Mouse (Mus musculus) MEL (cell line): ENCODE data around the gene Fxyd5. TPM values are rescaled to one million over a fixed set of nuclear protein-coding genes. Genes with fewer than 3 reads are reported as not detected.

ENCODE experiments used
- DNase-seq: peaks from one replicate; pipeline ENCODE4 v3.0.0; 2011; ENCODE audit warnings: low read depth, low spot score
- H3K27ac ChIP-seq: 2 replicates; pipeline ENCODE4 v1.5.1; 2012; ENCODE audit warnings: low read depth, mild to moderate bottlenecking, control low read depth, low read length, moderate library complexity; ENCODE audit not compliant: control insufficient read depth
- H3K27me3 ChIP-seq, 2 experiments: fragments of 150-350 bp in 1 of 2; sonication (generic) in 1 of 2; 2 replicates each; pipeline ENCODE4 v1.6.1; 2012; ENCODE audit warnings: low read length in 2 of 2, mild to moderate bottlenecking in 2 of 2, improper control_type of control experiment in 1 of 2, moderate library complexity in 1 of 2; ENCODE audit not compliant: insufficient read depth in 2 of 2, control insufficient read depth in 1 of 2
- H3K36me3 ChIP-seq, 2 experiments: 2 replicates each; pipeline ENCODE4 v1.6.1; 2012 to 2014; ENCODE audit warnings: low read length in 2 of 2, improper control_type of control experiment in 1 of 2, inconsistent platforms in 1 of 2, mild to moderate bottlenecking in 1 of 2; ENCODE audit not compliant: insufficient read depth in 2 of 2, control insufficient read depth in 1 of 2
- H3K4me1 ChIP-seq, 2 experiments: fragments of 150-350 bp in 1 of 2; sonication (generic) in 1 of 2; 2 replicates each; pipeline ENCODE4 v1.6.1; 2012; ENCODE audit warnings: low read length in 2 of 2, improper control_type of control experiment in 1 of 2, mild to moderate bottlenecking in 1 of 2; ENCODE audit not compliant: insufficient read depth in 2 of 2, control insufficient read depth in 1 of 2
- H3K4me3 ChIP-seq, 2 experiments: fragments of 150-350 bp in 1 of 2; sonication (generic) in 1 of 2; 2 replicates each; pipeline ENCODE4 v1.5.1; 2012; ENCODE audit warnings: low read depth in 2 of 2, low read length in 2 of 2, mild to moderate bottlenecking in 2 of 2, moderate library complexity in 2 of 2, control low read depth in 1 of 2, improper control_type of control experiment in 1 of 2; ENCODE audit not compliant: control insufficient read depth in 1 of 2, insufficient read depth in 1 of 2
- H3K79me2 ChIP-seq: 2 replicates; pipeline ENCODE4 v1.6.1; 2012; ENCODE audit warnings: mild to moderate bottlenecking, low read length, moderate library complexity; ENCODE audit not compliant: control insufficient read depth, poor library complexity, insufficient read depth
- H3K9ac ChIP-seq: 2 replicates; pipeline ENCODE4 v1.6.1; 2012; ENCODE audit warnings: low read depth, mild to moderate bottlenecking, control low read depth, low read length, moderate library complexity; ENCODE audit not compliant: control insufficient read depth, poor library complexity, severe bottlenecking
- H3K9me3 ChIP-seq: fragments of 150-350 bp; sonication (generic); replicated peaks from 2 replicates; pipeline ENCODE4 v1.6.1; 2012; ENCODE audit warnings: mild to moderate bottlenecking, low read length, improper control_type of control experiment, moderate library complexity; ENCODE audit not compliant: insufficient read depth
- BHLHE40 ChIP-seq: IDR thresholded peaks from 2 replicates; pipeline ENCODE4 v1.6.1; 2012; ENCODE audit warnings: low read depth, mild to moderate bottlenecking, inconsistent platforms, low read length, improper control_type of control experiment, borderline replicate concordance
- CTCF ChIP-seq, 3 experiments: IDR thresholded peaks in 2 of 3; conservative IDR thresholded peaks in 1 of 3; 2 replicates each; pipeline ENCODE4 v1.5.1; 2011 to 2012; ENCODE audit warnings: low read length in 3 of 3, low read depth in 2 of 3, mild to moderate bottlenecking in 2 of 3, improper control_type of control experiment in 1 of 3, inconsistent platforms in 1 of 3, mixed read lengths in 1 of 3, moderate library complexity in 1 of 3; ENCODE audit not compliant: control insufficient read depth in 1 of 3, insufficient read depth in 1 of 3, poor library complexity in 1 of 3, severe bottlenecking in 1 of 3
- EP300 ChIP-seq, 2 experiments: IDR thresholded peaks; 2 replicates each; pipeline ENCODE4 v1.6.1; 2011; ENCODE audit warnings: improper control_type of control experiment in 2 of 2, low read length in 2 of 2, low read depth in 1 of 2, mild to moderate bottlenecking in 1 of 2
- GABPA ChIP-seq: IDR thresholded peaks from 2 replicates; pipeline ENCODE4 v1.6.1; 2012; ENCODE audit warnings: low read depth, mild to moderate bottlenecking, inconsistent platforms, low read length, improper control_type of control experiment, moderate library complexity
- MYB ChIP-seq: IDR thresholded peaks from 2 replicates; pipeline ENCODE4 v1.6.1; 2011; ENCODE audit warnings: mild to moderate bottlenecking, low read depth, low read length, improper control_type of control experiment
- MYC ChIP-seq: IDR thresholded peaks from 2 replicates; pipeline ENCODE4 v1.6.1; 2011; ENCODE audit warnings: low read depth, mild to moderate bottlenecking, low read length, improper control_type of control experiment, moderate library complexity
- NELFE ChIP-seq: IDR thresholded peaks from 2 replicates; pipeline ENCODE4 v1.6.1; 2011; ENCODE audit warnings: low read depth, low read length, improper control_type of control experiment
- NRF1 ChIP-seq: IDR thresholded peaks from 2 replicates; pipeline ENCODE4 v1.6.1; 2014; ENCODE audit warnings: low read depth, mild to moderate bottlenecking, inconsistent platforms, low read length, improper control_type of control experiment, moderate library complexity; ENCODE audit not compliant: poor library complexity, insufficient read depth, severe bottlenecking
- POLR2A ChIP-seq, 2 experiments: IDR thresholded peaks; 2 replicates each; pipeline ENCODE4 v1.6.1; 2011 to 2012; ENCODE audit warnings: low read length in 2 of 2, mild to moderate bottlenecking in 2 of 2, control low read depth in 1 of 2, improper control_type of control experiment in 1 of 2, low read depth in 1 of 2, moderate library complexity in 1 of 2; ENCODE audit not compliant: control insufficient read depth in 1 of 2, insufficient read depth in 1 of 2, poor library complexity in 1 of 2
- RAD21 ChIP-seq: IDR thresholded peaks from 2 replicates; pipeline ENCODE4 v1.6.1; 2011; ENCODE audit warnings: mild to moderate bottlenecking, low read depth, low read length, improper control_type of control experiment
- RCOR1 ChIP-seq: IDR thresholded peaks from 2 replicates; pipeline ENCODE4 v1.6.1; 2012; ENCODE audit warnings: low read depth, mild to moderate bottlenecking, inconsistent platforms, low read length, improper control_type of control experiment
- SMC3 ChIP-seq: IDR thresholded peaks from 2 replicates; pipeline ENCODE4 v1.6.1; 2011; ENCODE audit warnings: low read depth, low read length, improper control_type of control experiment
- ZC3H11A ChIP-seq: IDR thresholded peaks from 2 replicates; pipeline ENCODE4 v1.6.1; 2012; ENCODE audit warnings: low read depth, mild to moderate bottlenecking, inconsistent platforms, low read length, improper control_type of control experiment
- ZKSCAN1 ChIP-seq: IDR thresholded peaks from 2 replicates; pipeline ENCODE4 v1.6.1; 2012; ENCODE audit warnings: low read depth, mild to moderate bottlenecking, inconsistent platforms, low read length, improper control_type of control experiment, moderate library complexity
- polyA plus RNA-seq, 2 experiments: library from polyadenylated mRNA; stranded (reverse) in 1 of 2; unstranded in 1 of 2; fragments of >175 nt in 1 of 2; fragments of >200 nt in 1 of 2; gene quantifications; 2 replicates each; pipeline versions ENCODE4 v1.2.1 to v1.2.4; 2012; ENCODE audit warnings: low replicate concordance in 2 of 2, low read depth in 1 of 2; ENCODE audit not compliant: insufficient read length in 2 of 2, insufficient read depth in 1 of 2, missing spikeins in 1 of 2
- total RNA-seq: library from RNA; depleted of rRNA; stranded (reverse); fragments of 300-350 nt; gene quantifications from 2 replicates; pipeline ENCODE4 v1.2.3, GENCODE M21; 2012

The Fxyd5 gene
- total and polyA plus RNA-seq, 3 experiments = 39.4 to 57.5 TPM; not detected in 1

DNA sequence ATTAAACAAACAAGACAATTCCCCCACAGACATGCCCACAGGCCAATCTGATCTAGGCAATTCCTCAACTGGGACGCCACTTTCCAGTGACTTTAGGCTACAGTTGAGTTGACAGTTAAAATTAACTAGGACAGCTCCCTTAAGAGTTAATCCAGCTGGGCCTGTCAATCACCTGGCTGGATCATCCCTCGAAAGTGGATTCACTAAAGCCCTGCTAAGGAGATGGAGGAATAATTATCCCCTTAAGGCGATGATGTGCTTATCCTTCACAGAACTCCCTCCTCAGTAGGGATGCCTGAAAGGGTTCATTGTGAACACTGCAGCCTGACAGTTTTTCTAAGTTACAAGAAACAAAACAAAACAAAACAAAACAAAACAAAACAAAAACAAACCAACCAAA is 38.3 kb upstream of the Fxyd5 start:
- Histone ChIP-seq H3K9me3 (no peaks in the 10 kb centered on the region), H3K9ac (no peak overlapping the region), H3K4me1 (no peaks in the 10 kb centered on the region), H3K27me3 (peaks cover 3 to 11% of the 10 kb centered on the region in 2 experiments; a peak in 3 of 4 replicates), H3K4me3 (no peak overlapping the region), H3K36me3 (no peaks in the 10 kb centered on the region), H3K27ac (no peak overlapping the region), H3K79me2 (no peaks in the 10 kb centered on the region)
- DNase-seq = no peak
- no peak for TF ChIP-seq EP300 (IDR thresholded peaks at IDR 0.05; ENCODE audit: low read depth in 1 of 2, low read length in 2 of 2)
- TF ChIP-seq RCOR1 = no peak
- no peak for TF ChIP-seq MYC
- TF ChIP-seq NELFE = no peak
- no peak for TF ChIP-seq MYB
- no peak for TF ChIP-seq GABPA
- no peak for TF ChIP-seq POLR2A (IDR thresholded peaks at IDR 0.05; ENCODE audit: control insufficient read depth in 1 of 2, insufficient read depth in 1 of 2, low read depth in 1 of 2, low read length in 2 of 2, poor library complexity in 1 of 2)

DNA sequence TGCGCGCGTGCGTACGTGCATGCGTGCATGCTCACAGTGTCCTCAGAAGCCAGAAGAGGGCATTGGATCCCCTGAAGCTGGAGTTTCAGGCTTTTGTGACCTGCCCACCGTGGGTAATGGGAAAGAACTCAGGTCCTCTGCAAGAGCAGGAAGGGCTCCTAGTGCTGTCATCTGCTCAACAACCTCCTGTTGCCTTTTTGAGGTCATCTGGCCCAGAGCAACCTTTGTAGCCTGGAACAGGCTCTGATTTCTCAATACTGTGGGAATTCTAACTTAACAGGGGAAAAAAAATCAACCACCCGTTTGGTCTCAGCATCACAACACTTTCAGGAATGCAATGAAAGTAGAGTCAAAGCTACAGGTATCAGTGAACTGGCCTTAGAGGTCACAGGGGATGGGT is 37.4 kb upstream of the Fxyd5 start:
- Histone ChIP-seq H3K36me3 (no peaks in the 10 kb centered on the region), H3K9me3 (no peaks in the 10 kb centered on the region), H3K9ac (no peak overlapping the region), H3K4me3 (no peak overlapping the region), H3K79me2 (no peaks in the 10 kb centered on the region), H3K4me1 (no peaks in the 10 kb centered on the region), H3K27ac (no peak overlapping the region), H3K27me3 (peaks cover 3 to 9% of the 10 kb centered on the region in 2 experiments; a peak in 3 of 4 replicates)
- DNase-seq = no peak
- no peak for TF ChIP-seq ZKSCAN1
- no peak for TF ChIP-seq NRF1

DNA sequence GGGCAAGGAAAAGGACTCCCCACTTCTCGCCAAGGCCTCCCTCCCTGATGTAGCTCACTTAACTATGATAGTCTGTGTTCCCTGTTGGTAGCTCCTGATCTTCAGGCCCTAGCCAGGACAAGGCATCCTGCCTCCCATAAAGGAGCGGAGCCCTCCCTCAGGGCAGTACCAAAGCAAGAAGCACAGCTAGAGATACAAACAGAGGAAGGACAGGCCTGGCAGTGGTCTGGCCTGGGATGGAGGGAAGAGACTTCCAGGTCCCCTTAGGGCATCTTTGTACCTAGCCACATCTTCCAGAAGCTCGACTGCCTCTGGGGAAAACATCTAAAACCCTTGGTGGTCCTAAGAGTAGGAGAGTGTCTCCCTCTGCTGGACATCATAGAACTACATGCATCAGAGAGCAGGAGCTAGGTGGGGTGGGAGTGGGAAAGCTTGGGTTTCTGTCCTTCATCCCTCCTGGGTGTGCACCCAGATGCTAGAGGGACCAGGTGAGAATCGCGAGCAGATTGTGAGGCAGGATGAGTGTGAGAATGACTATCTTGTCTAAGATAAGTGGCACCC is 35.7 kb upstream of the Fxyd5 start:
- TF ChIP-seq SMC3 = peak; percentile 50
- TF ChIP-seq CTCF (IDR thresholded peaks at IDR 0.05 in 2 of 3, conservative IDR thresholded peaks at IDR 0.05 in 1 of 3; ENCODE audit: control insufficient read depth in 1 of 3, insufficient read depth in 1 of 3, low read depth in 2 of 3, low read length in 3 of 3, poor library complexity in 1 of 3, severe bottlenecking in 1 of 3) = peak; percentile 47 to 70 (median 54)
- peak; percentile 64 for TF ChIP-seq RAD21
- TF ChIP-seq ZC3H11A = peak; percentile 43
- no peak for TF ChIP-seq BHLHE40
- Histone ChIP-seq H3K27ac (no peak overlapping the region), H3K9ac (no peak overlapping the region), H3K4me3 (no peak overlapping the region), H3K9me3 (no peaks in the 10 kb centered on the region), H3K79me2 (no peaks in the 10 kb centered on the region), H3K36me3 (no peaks in the 10 kb centered on the region), H3K4me1 (no peaks in the 10 kb centered on the region), H3K27me3 (peaks cover 3 to 9% of the 10 kb centered on the region in 2 experiments; a peak in 3 of 4 replicates)
- DNase-seq = peak; percentile 48
